Mouse (Mus musculus) MEL (cell line): ENCODE measurements around the gene Mettl1. TPM values are rescaled to one million over a fixed set of nuclear protein-coding genes. Genes with fewer than 3 reads are reported as not detected.

Experiments
- DNase-seq: peaks from one replicate; pipeline ENCODE4 v3.0.0; 2011; ENCODE audit warnings: low read depth, low spot score
- H3K27ac ChIP-seq: 2 replicates; pipeline ENCODE4 v1.5.1; 2012; ENCODE audit warnings: low read depth, mild to moderate bottlenecking, control low read depth, low read length, moderate library complexity; ENCODE audit not compliant: control insufficient read depth
- H3K27me3 ChIP-seq, 2 experiments: fragments of 150-350 bp in 1 of 2; sonication (generic) in 1 of 2; 2 replicates each; pipeline ENCODE4 v1.6.1; 2012; ENCODE audit warnings: low read length in 2 of 2, mild to moderate bottlenecking in 2 of 2, improper control_type of control experiment in 1 of 2, moderate library complexity in 1 of 2; ENCODE audit not compliant: insufficient read depth in 2 of 2, control insufficient read depth in 1 of 2
- H3K36me3 ChIP-seq, 2 experiments: 2 replicates each; pipeline ENCODE4 v1.6.1; 2012 to 2014; ENCODE audit warnings: low read length in 2 of 2, improper control_type of control experiment in 1 of 2, inconsistent platforms in 1 of 2, mild to moderate bottlenecking in 1 of 2; ENCODE audit not compliant: insufficient read depth in 2 of 2, control insufficient read depth in 1 of 2
- H3K4me1 ChIP-seq, 2 experiments: fragments of 150-350 bp in 1 of 2; sonication (generic) in 1 of 2; 2 replicates each; pipeline ENCODE4 v1.6.1; 2012; ENCODE audit warnings: low read length in 2 of 2, improper control_type of control experiment in 1 of 2, mild to moderate bottlenecking in 1 of 2; ENCODE audit not compliant: insufficient read depth in 2 of 2, control insufficient read depth in 1 of 2
- H3K4me3 ChIP-seq, 2 experiments: fragments of 150-350 bp in 1 of 2; sonication (generic) in 1 of 2; 2 replicates each; pipeline ENCODE4 v1.5.1; 2012; ENCODE audit warnings: low read depth in 2 of 2, low read length in 2 of 2, mild to moderate bottlenecking in 2 of 2, moderate library complexity in 2 of 2, control low read depth in 1 of 2, improper control_type of control experiment in 1 of 2; ENCODE audit not compliant: control insufficient read depth in 1 of 2, insufficient read depth in 1 of 2
- H3K79me2 ChIP-seq: 2 replicates; pipeline ENCODE4 v1.6.1; 2012; ENCODE audit warnings: mild to moderate bottlenecking, low read length, moderate library complexity; ENCODE audit not compliant: control insufficient read depth, poor library complexity, insufficient read depth
- H3K9ac ChIP-seq: 2 replicates; pipeline ENCODE4 v1.6.1; 2012; ENCODE audit warnings: low read depth, mild to moderate bottlenecking, control low read depth, low read length, moderate library complexity; ENCODE audit not compliant: control insufficient read depth, poor library complexity, severe bottlenecking
- H3K9me3 ChIP-seq: fragments of 150-350 bp; sonication (generic); replicated peaks from 2 replicates; pipeline ENCODE4 v1.6.1; 2012; ENCODE audit warnings: mild to moderate bottlenecking, low read length, improper control_type of control experiment, moderate library complexity; ENCODE audit not compliant: insufficient read depth
- BHLHE40 ChIP-seq: IDR thresholded peaks from 2 replicates; pipeline ENCODE4 v1.6.1; 2012; ENCODE audit warnings: low read depth, mild to moderate bottlenecking, inconsistent platforms, low read length, improper control_type of control experiment, borderline replicate concordance
- CHD2 ChIP-seq: IDR thresholded peaks from 2 replicates; pipeline ENCODE4 v1.6.1; 2011; ENCODE audit warnings: low read length, improper control_type of control experiment
- CTCF ChIP-seq, 3 experiments: IDR thresholded peaks in 2 of 3; conservative IDR thresholded peaks in 1 of 3; 2 replicates each; pipeline ENCODE4 v1.5.1; 2011 to 2012; ENCODE audit warnings: low read length in 3 of 3, low read depth in 2 of 3, mild to moderate bottlenecking in 2 of 3, improper control_type of control experiment in 1 of 3, inconsistent platforms in 1 of 3, mixed read lengths in 1 of 3, moderate library complexity in 1 of 3; ENCODE audit not compliant: control insufficient read depth in 1 of 3, insufficient read depth in 1 of 3, poor library complexity in 1 of 3, severe bottlenecking in 1 of 3
- E2F4 ChIP-seq: IDR thresholded peaks from 2 replicates; pipeline ENCODE4 v1.6.1; 2011; ENCODE audit warnings: low read depth, low read length, improper control_type of control experiment, borderline replicate concordance
- EP300 ChIP-seq, 2 experiments: IDR thresholded peaks; 2 replicates each; pipeline ENCODE4 v1.6.1; 2011; ENCODE audit warnings: improper control_type of control experiment in 2 of 2, low read length in 2 of 2, low read depth in 1 of 2, mild to moderate bottlenecking in 1 of 2
- ETS1 ChIP-seq: IDR thresholded peaks from 2 replicates; pipeline ENCODE4 v1.6.1; 2012; ENCODE audit warnings: low read depth, mild to moderate bottlenecking, inconsistent platforms, low read length, improper control_type of control experiment, moderate library complexity
- GABPA ChIP-seq: IDR thresholded peaks from 2 replicates; pipeline ENCODE4 v1.6.1; 2012; ENCODE audit warnings: low read depth, mild to moderate bottlenecking, inconsistent platforms, low read length, improper control_type of control experiment, moderate library complexity
- GATA1 ChIP-seq: IDR thresholded peaks from 2 replicates; pipeline ENCODE4 v1.6.1; 2011; ENCODE audit warnings: low read depth, low read length, improper control_type of control experiment
- HCFC1 ChIP-seq: IDR thresholded peaks from 2 replicates; pipeline ENCODE4 v1.6.1; 2012; ENCODE audit warnings: low read depth, mild to moderate bottlenecking, inconsistent platforms, low read length, improper control_type of control experiment, moderate library complexity
- JUND ChIP-seq: IDR thresholded peaks from 2 replicates; pipeline ENCODE4 v1.6.1; 2011; ENCODE audit warnings: low read depth, mild to moderate bottlenecking, improper control_type of control experiment, low read length
- MYB ChIP-seq: IDR thresholded peaks from 2 replicates; pipeline ENCODE4 v1.6.1; 2011; ENCODE audit warnings: mild to moderate bottlenecking, low read depth, low read length, improper control_type of control experiment
- MYC ChIP-seq: IDR thresholded peaks from 2 replicates; pipeline ENCODE4 v1.6.1; 2011; ENCODE audit warnings: low read depth, mild to moderate bottlenecking, low read length, improper control_type of control experiment, moderate library complexity
- NELFE ChIP-seq: IDR thresholded peaks from 2 replicates; pipeline ENCODE4 v1.6.1; 2011; ENCODE audit warnings: low read depth, low read length, improper control_type of control experiment
- POLR2A ChIP-seq, 2 experiments: IDR thresholded peaks; 2 replicates each; pipeline ENCODE4 v1.6.1; 2011 to 2012; ENCODE audit warnings: low read length in 2 of 2, mild to moderate bottlenecking in 2 of 2, control low read depth in 1 of 2, improper control_type of control experiment in 1 of 2, low read depth in 1 of 2, moderate library complexity in 1 of 2; ENCODE audit not compliant: control insufficient read depth in 1 of 2, insufficient read depth in 1 of 2, poor library complexity in 1 of 2
- POLR2AphosphoS2 ChIP-seq: IDR thresholded peaks from 2 replicates; pipeline ENCODE4 v1.6.1; 2011; ENCODE audit warnings: low read length, improper control_type of control experiment
- POLR2AphosphoS5 ChIP-seq: IDR thresholded peaks from 2 replicates; pipeline ENCODE4 v1.6.1; 2012; ENCODE audit warnings: low read depth, borderline replicate concordance, mild to moderate bottlenecking, inconsistent platforms, low read length, moderate library complexity, mixed read lengths
- RCOR1 ChIP-seq: IDR thresholded peaks from 2 replicates; pipeline ENCODE4 v1.6.1; 2012; ENCODE audit warnings: low read depth, mild to moderate bottlenecking, inconsistent platforms, low read length, improper control_type of control experiment
- SMC3 ChIP-seq: IDR thresholded peaks from 2 replicates; pipeline ENCODE4 v1.6.1; 2011; ENCODE audit warnings: low read depth, low read length, improper control_type of control experiment
- TAL1 ChIP-seq: IDR thresholded peaks from 2 replicates; pipeline ENCODE4 v1.6.1; 2012; ENCODE audit warnings: mild to moderate bottlenecking, inconsistent platforms, low read length, moderate library complexity, mixed read lengths
- TBP ChIP-seq: IDR thresholded peaks from 2 replicates; pipeline ENCODE4 v1.8.0; 2011; ENCODE audit warnings: low read depth, low read length, improper control_type of control experiment
- TCF12 ChIP-seq: IDR thresholded peaks from 2 replicates; pipeline ENCODE4 v1.6.1; 2014; ENCODE audit warnings: low read depth, mild to moderate bottlenecking, inconsistent platforms, low read length, improper control_type of control experiment, moderate library complexity
- USF1 ChIP-seq: IDR thresholded peaks from 2 replicates; pipeline ENCODE4 v1.6.1; 2014; ENCODE audit warnings: low read depth, mild to moderate bottlenecking, inconsistent platforms, low read length, improper control_type of control experiment, moderate library complexity
- polyA plus RNA-seq, 2 experiments: library from polyadenylated mRNA; stranded (reverse) in 1 of 2; unstranded in 1 of 2; fragments of >175 nt in 1 of 2; fragments of >200 nt in 1 of 2; gene quantifications; 2 replicates each; pipeline versions ENCODE4 v1.2.1 to v1.2.4; 2012; ENCODE audit warnings: low replicate concordance in 2 of 2, low read depth in 1 of 2; ENCODE audit not compliant: insufficient read length in 2 of 2, insufficient read depth in 1 of 2, missing spikeins in 1 of 2
- total RNA-seq: library from RNA; depleted of rRNA; stranded (reverse); fragments of 300-350 nt; gene quantifications from 2 replicates; pipeline ENCODE4 v1.2.3, GENCODE M21; 2012

The Mettl1 gene
- total and polyA plus RNA-seq, 3 experiments, result 35.3 to 67.3 TPM; not detected in 1

DNA sequence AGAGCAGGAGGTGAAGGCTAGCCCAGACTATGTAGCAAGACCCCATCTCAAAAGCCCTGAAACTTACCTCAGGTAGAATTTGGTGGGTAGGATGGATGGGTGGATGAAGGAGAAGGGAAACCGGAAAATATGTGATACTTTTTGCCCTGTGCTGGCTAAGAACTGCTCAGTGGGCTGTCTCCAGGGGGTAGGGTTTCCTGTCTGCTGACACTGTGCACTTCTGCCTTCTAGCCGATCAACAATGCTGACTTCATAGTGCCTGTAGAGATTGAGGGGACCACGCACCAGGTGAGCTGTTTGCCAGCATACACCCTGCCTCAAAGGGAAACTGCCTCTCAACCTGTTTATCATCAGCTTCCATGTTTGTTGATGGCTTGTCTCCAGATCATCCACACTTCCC is 47.6 kb upstream of the Mettl1 start:
- Histone ChIP-seq H3K27me3 (no peaks in the 10 kb centered on the region), H3K9me3 (no peaks in the 10 kb centered on the region), H3K9ac (no peak overlapping the region)
- TF ChIP-seq SMC3 (no peak), RCOR1 (no peak), POLR2AphosphoS5 (no peak), GATA1 (no peak), TAL1 (no peak), CTCF (IDR thresholded peaks at IDR 0.05 in 2 of 3, conservative IDR thresholded peaks at IDR 0.05 in 1 of 3; ENCODE audit: control insufficient read depth in 1 of 3, insufficient read depth in 1 of 3, low read depth in 2 of 3, low read length in 3 of 3, poor library complexity in 1 of 3, severe bottlenecking in 1 of 3) (no peak), NELFE (no peak), JUND (no peak), POLR2A (IDR thresholded peaks at IDR 0.05; ENCODE audit: control insufficient read depth in 1 of 2, insufficient read depth in 1 of 2, low read depth in 1 of 2, low read length in 2 of 2, poor library complexity in 1 of 2) (no peak), GABPA (no peak), CHD2 (no peak)
- TF ChIP-seq, all 39 proteins: peak for 0
- H3K36me3 ChIP-seq, result peaks cover 0 to 4% of the 10 kb centered on the region in 2 experiments; a peak in 1 of 4 replicates
- H3K4me3 ChIP-seq, result no peak overlapping the region
- DNase-seq, result no peak
- no peak overlapping the region for H3K27ac ChIP-seq
- peaks cover 0 to 7% of the 10 kb centered on the region in 2 experiments; a peak in 1 of 4 replicates for H3K4me1 ChIP-seq
- no peaks in the 10 kb centered on the region for H3K79me2 ChIP-seq

GRCm38 (mm10) chr10:126997340-126998113 is 43.7 kb upstream of the Mettl1 start:
- DNase-seq, result no peak
- Histone ChIP-seq H3K27me3 (no peaks in the 10 kb centered on the region), H3K9me3 (no peaks in the 10 kb centered on the region), H3K4me3 (no peak overlapping the region), H3K27ac (no peak overlapping the region), H3K4me1 (peaks cover 6 to 22% of the 10 kb centered on the region in 2 experiments), H3K9ac (no peak overlapping the region), H3K79me2 (peaks cover 9% of the 10 kb centered on the region; the same call in 1 of the 2 replicates)
- TF ChIP-seq ETS1, result no peak
- TF ChIP-seq CTCF (IDR thresholded peaks at IDR 0.05 in 2 of 3, conservative IDR thresholded peaks at IDR 0.05 in 1 of 3; ENCODE audit: control insufficient read depth in 1 of 3, insufficient read depth in 1 of 3, low read depth in 2 of 3, low read length in 3 of 3, poor library complexity in 1 of 3, severe bottlenecking in 1 of 3), result no peak
- no peak for TF ChIP-seq TCF12
- TF ChIP-seq MYC, result no peak
- no peak for TF ChIP-seq POLR2AphosphoS2
- no peak for TF ChIP-seq USF1
- no peak for TF ChIP-seq GABPA
- TF ChIP-seq BHLHE40, result no peak
- TF ChIP-seq E2F4, result no peak
- TF ChIP-seq MYB, result no peak
- TF ChIP-seq NELFE, result no peak
- no peak for TF ChIP-seq SMC3
- no peak for TF ChIP-seq HCFC1
- no peak for TF ChIP-seq TBP
- no peak for TF ChIP-seq EP300 (IDR thresholded peaks at IDR 0.05; ENCODE audit: low read depth in 1 of 2, low read length in 2 of 2)
- TF ChIP-seq, all 39 proteins: peak for 0
- H3K36me3 ChIP-seq, result peaks cover 0 to 16% of the 10 kb centered on the region in 2 experiments; a peak in 3 of 4 replicates
